Mouse (Mus musculus) heart, adult 2 months (tissue): ENCODE measurements around the gene Sec14l4.

Experiments
- CTCF ChIP-seq: fragments of 200-600 bp; IDR thresholded peaks from 2 replicates; pipeline ENCODE4 v1.8.1; 2022; ENCODE audit warnings: antibody characterized with exemption, mild to moderate bottlenecking, moderate library complexity
- EP300 ChIP-seq: fragments of 200-500 bp; IDR thresholded peaks from 2 replicates; pipeline ENCODE4 v1.6.1; 2011; ENCODE audit warnings: low read depth, low read length, control low read depth; ENCODE audit not compliant: insufficient read depth
- POLR2A ChIP-seq: fragments of 200-500 bp; IDR thresholded peaks from 2 replicates; pipeline ENCODE4 v1.6.1; 2011; ENCODE audit warnings: mild to moderate bottlenecking, low read depth, low read length, control low read depth; ENCODE audit not compliant: insufficient read depth

DNA sequence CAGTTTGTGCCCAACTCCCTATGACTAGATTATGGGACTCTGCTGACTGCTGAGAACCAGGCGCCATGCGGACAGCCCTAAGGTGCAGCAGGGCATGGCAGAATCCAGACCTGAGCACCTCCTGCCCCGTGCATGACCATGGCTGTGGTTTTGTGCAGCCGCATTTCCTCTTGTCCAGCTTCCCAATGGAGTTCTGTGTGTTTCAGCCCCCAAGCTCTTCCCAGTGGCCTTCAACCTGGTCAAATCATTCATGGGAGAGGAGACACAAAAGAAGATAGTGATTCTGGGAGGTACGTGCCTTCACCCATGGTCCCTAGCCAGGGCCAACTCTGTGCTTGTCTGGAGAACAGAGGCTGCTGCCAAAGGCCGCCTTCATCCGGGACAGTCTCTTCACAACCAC, 11.8 kb downstream of the Sec14l4 start:
- TF ChIP-seq CTCF (no peak), POLR2A (no peak), EP300 (no peak)
